ENCODE assay signal across 13 mouse cellular contexts in the genomic region with DNA sequence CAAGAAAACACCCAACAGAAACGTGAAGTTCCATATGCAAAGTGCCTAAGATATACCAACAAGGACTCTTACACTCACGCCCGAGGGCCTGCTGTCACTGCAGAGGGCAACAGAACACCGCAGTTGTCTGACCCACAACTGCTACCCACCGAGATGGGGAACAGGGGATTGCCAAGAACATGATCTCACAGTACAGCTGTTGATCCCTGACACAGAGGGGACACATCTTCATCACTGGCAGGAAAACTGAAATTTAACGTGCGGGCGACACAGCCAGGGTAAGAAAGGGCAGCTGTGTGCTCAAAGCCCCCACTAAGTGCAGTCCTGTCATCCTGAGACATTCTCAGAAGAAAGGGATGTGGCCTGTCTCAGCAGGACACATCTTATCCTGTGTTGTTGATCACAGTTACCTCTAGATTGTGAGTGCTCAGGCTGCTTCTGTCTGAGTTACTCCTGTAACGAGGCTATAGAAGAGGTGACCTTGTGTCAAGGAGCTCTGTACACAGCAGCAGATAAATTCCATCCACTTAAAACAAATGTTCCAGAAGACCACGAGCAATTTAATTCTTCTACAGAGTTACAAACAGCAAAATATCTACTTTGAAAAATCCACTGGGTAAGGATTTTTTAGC. TPM values are rescaled to one million over a fixed set of nuclear protein-coding genes. Genes with fewer than 3 reads are reported as not detected.
DNase-seq lines count a peak whose midpoint lies in the region; ATAC-seq and TF ChIP-seq lines count a peak whose summit lies in the region.
"Had no signal": no experiment of that assay in that cellular context is flagged by ENCODE, and none has a peak within 500 bp of the region (broad histone marks: within the 10 kb centered on the region; RNA-seq: fewer than 3 reads in every experiment).

No protein-coding gene starts in this region.

- peak; percentile 69 for DNase-seq in gastrocnemius, adult 2 months
- no peak for DNase-seq in gastrocnemius, postnatal 36 days
- no peak for DNase-seq in layer of hippocampus, adult 2 months (ENCODE audit: low spot score in 2 of 2)
- no peak for DNase-seq in layer of hippocampus, adult 9-11 months
- no peak for DNase-seq in spleen, adult 12 weeks (ENCODE audit: low spot score)
- DNase-seq: cerebellum, adult 11-12 months; thymus, postnatal 4 days had no signal

- H3K9ac ChIP-seq in heart, embryonic 14.5 days (ENCODE audit: low read length), result peak overlapping the region; percentile 57
- H3K9ac ChIP-seq: embryonic facial prominence, embryonic 12.5 days; forebrain, embryonic 15.5 days had no signal

- H3K4me1 ChIP-seq in E14TG2a.4 (replicated peaks; ENCODE audit: low read depth, low read length), result peaks cover 91% of the 10 kb centered on the region
- H3K4me1 ChIP-seq in heart, embryonic 14.5 days (ENCODE audit: control insufficient read depth in 2 of 2, insufficient read depth in 2 of 2, low read length in 2 of 2), result peaks cover 18 to 42% of the 10 kb centered on the region in 2 experiments

- H3K4me2 ChIP-seq in heart, embryonic 14.5 days (ENCODE audit: low read length), result no peak overlapping the region
- H3K4me2 ChIP-seq: embryonic facial prominence, embryonic 12.5 days; forebrain, embryonic 15.5 days had no signal

- H3K9me3 ChIP-seq in E14TG2a.4 (ENCODE audit: low read length), result no peaks in the 10 kb centered on the region
- no peaks in the 10 kb centered on the region for H3K9me3 ChIP-seq in heart, embryonic 14.5 days (ENCODE audit: control insufficient read depth, low read length)
- H3K9me3 ChIP-seq: embryonic facial prominence, embryonic 12.5 days; forebrain, embryonic 15.5 days; limb, embryonic 10.5 days had no signal

- ATAC-seq in heart, embryonic 14.5 days (ENCODE audit: insufficient number of reproducible peaks, insufficient read depth, low FRiP score, low read depth), result no peak
- no peak for ATAC-seq in inflammation-experienced regulatory T-cells, adult 6 months
- ATAC-seq: forebrain, embryonic 15.5 days had no signal

- H3K27ac ChIP-seq in gastrocnemius, adult 2 months, result peak overlapping the region; percentile 98
- peak overlapping the region; percentile 55; the same call in 1 of the 2 replicates for H3K27ac ChIP-seq in layer of hippocampus, adult 2 months
- peak overlapping the region; percentile 72 to 82 for H3K27ac ChIP-seq in heart, embryonic 14.5 days (replicated peaks in 1 of 2; ENCODE audit: control insufficient read depth in 1 of 2, insufficient read depth in 1 of 2, low read depth in 2 of 2, low read length in 2 of 2)
- H3K27ac ChIP-seq: embryonic facial prominence, embryonic 12.5 days; forebrain, embryonic 15.5 days; limb, embryonic 10.5 days had no signal

- intact Hi-C loops in gastrocnemius, adult 2 months (cut with DNase I), result no loop called here
- intact Hi-C loops in gastrocnemius, postnatal 36 days (cut with DNase I), result no loop called here

- no peak for TF ChIP-seq CTCF in gastrocnemius, adult 2 months (IDR thresholded peaks at IDR 0.05)
- no peak for TF ChIP-seq CTCF in layer of hippocampus, adult 2 months (conservative IDR thresholded peaks at IDR 0.05)
- no peak for TF ChIP-seq CTCF in E14TG2a.4 (conservative IDR thresholded peaks at IDR 0.05; ENCODE audit: low read length)

- peak overlapping the region; percentile 94 for H3K4me3 ChIP-seq in gastrocnemius, adult 2 months
- no peak overlapping the region for H3K4me3 ChIP-seq in layer of hippocampus, adult 2 months
- H3K4me3 ChIP-seq in E14TG2a.4 (replicated peaks; ENCODE audit: low read length), result 0 out of 2 replicates have a peak overlapping the region, but pooled peaks have one; percentile 5
- H3K4me3 ChIP-seq in heart, embryonic 14.5 days (ENCODE audit: control insufficient read depth in 1 of 2, insufficient read depth in 1 of 2, low read depth in 1 of 2, low read length in 2 of 2), result no peak overlapping the region
- H3K4me3 ChIP-seq: embryonic facial prominence, embryonic 12.5 days; forebrain, embryonic 15.5 days; limb, embryonic 10.5 days had no signal

- H3K27me3 ChIP-seq in E14TG2a.4 (ENCODE audit: insufficient read depth, low read length), result no peaks in the 10 kb centered on the region
- no peaks in the 10 kb centered on the region for H3K27me3 ChIP-seq in heart, embryonic 14.5 days (ENCODE audit: control insufficient read depth, insufficient read depth, low read length)
- H3K27me3 ChIP-seq: embryonic facial prominence, embryonic 12.5 days; forebrain, embryonic 15.5 days had no signal

- peaks cover 20% of the 10 kb centered on the region; the same call in 1 of the 2 replicates for H3K36me3 ChIP-seq in E14TG2a.4 (ENCODE audit: insufficient read depth, low read length)
- H3K36me3 ChIP-seq in heart, embryonic 14.5 days (ENCODE audit: control insufficient read depth, insufficient read depth, low read length), result no peaks in the 10 kb centered on the region
- H3K36me3 ChIP-seq: embryonic facial prominence, embryonic 12.5 days; forebrain, embryonic 15.5 days; limb, embryonic 10.5 days had no signal

- WGBS in heart, embryonic 14.5 days, result 58% methylated on average over 10 of the region's 10 CpGs

RNA-seq across cellular contexts. Expression of a gene that starts 38.0 kb away (rescaled TPM):
- 1 to 10 TPM; 3.4 to 4.0 TPM for total RNA-seq in gastrocnemius, adult 2 months (2021)
- total RNA-seq in gastrocnemius, postnatal 36 days (2021), result 1 to 10 TPM; 4.5 to 5.0 TPM
- total RNA-seq in layer of hippocampus, adult 2 months (2021), result 10 to 100 TPM in 1 of 2 experiments, 1 to 10 TPM in 1; 9.5 to 10.6 TPM
- 18.5 and 19.2 TPM in 2 replicates for polyA plus RNA-seq in heart, embryonic 14.5 days (2014; fragmentation: Nextera tagmentation; extraction: Ambion mirVana)
- 10 to 100 TPM; 57.3 to 71.3 (median 60.1) TPM for polyA plus RNA-seq in inflammation-experienced regulatory T-cells, adult 6 months (2017; shearing (Covaris generic))

RNA-seq across cellular contexts. Expression of a gene that starts 40.6 kb away (rescaled TPM):
- total RNA-seq in gastrocnemius, adult 2 months (2021), result under 1 TPM; 0.79 to 0.84 TPM
- total RNA-seq in gastrocnemius, postnatal 36 days (2021), result 1 to 10 TPM in 1 of 2 experiments, under 1 TPM in 1; 0.99 to 1.0 TPM
- total RNA-seq in layer of hippocampus, adult 2 months (2021), result 1 to 10 TPM; 3.5 to 3.6 TPM
- 1.7 and 2.8 TPM in 2 replicates for polyA plus RNA-seq in heart, embryonic 14.5 days (2014; fragmentation: Nextera tagmentation; extraction: Ambion mirVana)
- polyA plus RNA-seq in inflammation-experienced regulatory T-cells, adult 6 months (2017; shearing (Covaris generic)), result 10 to 100 TPM; 48.8 to 54.8 (median 54.1) TPM

RNA-seq across cellular contexts. Expression of a gene that starts 56.9 kb away (rescaled TPM):
- under 1 TPM; 0.10 to 0.20 TPM for total RNA-seq in gastrocnemius, adult 2 months (2021)
- under 1 TPM in 1 of 2 experiments, not detected in 1; 0.20 TPM for total RNA-seq in gastrocnemius, postnatal 36 days (2021)
- 1 to 10 TPM; 2.5 to 3.2 TPM for total RNA-seq in layer of hippocampus, adult 2 months (2021)
- polyA plus RNA-seq in heart, embryonic 14.5 days (2014; fragmentation: Nextera tagmentation; extraction: Ambion mirVana), result 1.1 and 1.8 TPM in 2 replicates
- polyA plus RNA-seq in inflammation-experienced regulatory T-cells, adult 6 months (2017; shearing (Covaris generic)), result 1 to 10 TPM in 1 of 3 experiments, under 1 TPM in 2; 0.36 to 1.1 (median 0.66) TPM

Comparison
In these comparisons a context has a peak if more than half of its experiments do, and no peak if none do; other contexts are left out.
1. H3K4me3 ChIP-seq: peak in gastrocnemius, adult 2 months (single experiment) and E14TG2a.4 (single experiment); none in layer of hippocampus, adult 2 months (single experiment) and heart, embryonic 14.5 days (0 of 2).
2. Peak in every context shown above with its lines, with median percentiles within 50 percentile points of each other: H3K27ac ChIP-seq.